Mouse (Mus musculus) layer of hippocampus, adult 9-11 months (tissue): ENCODE results near the gene Rtn4rl1.

Experiments
- DNase-seq: peaks from one replicate; pipeline ENCODE4 v3.0.0; 2022

Gene Rtn4rl1

GRCm38 (mm10) chr11:75220115-75220514 lies 26.5 kb downstream of the Rtn4rl1 start:
- peak; percentile 80 for DNase-seq

DNA sequence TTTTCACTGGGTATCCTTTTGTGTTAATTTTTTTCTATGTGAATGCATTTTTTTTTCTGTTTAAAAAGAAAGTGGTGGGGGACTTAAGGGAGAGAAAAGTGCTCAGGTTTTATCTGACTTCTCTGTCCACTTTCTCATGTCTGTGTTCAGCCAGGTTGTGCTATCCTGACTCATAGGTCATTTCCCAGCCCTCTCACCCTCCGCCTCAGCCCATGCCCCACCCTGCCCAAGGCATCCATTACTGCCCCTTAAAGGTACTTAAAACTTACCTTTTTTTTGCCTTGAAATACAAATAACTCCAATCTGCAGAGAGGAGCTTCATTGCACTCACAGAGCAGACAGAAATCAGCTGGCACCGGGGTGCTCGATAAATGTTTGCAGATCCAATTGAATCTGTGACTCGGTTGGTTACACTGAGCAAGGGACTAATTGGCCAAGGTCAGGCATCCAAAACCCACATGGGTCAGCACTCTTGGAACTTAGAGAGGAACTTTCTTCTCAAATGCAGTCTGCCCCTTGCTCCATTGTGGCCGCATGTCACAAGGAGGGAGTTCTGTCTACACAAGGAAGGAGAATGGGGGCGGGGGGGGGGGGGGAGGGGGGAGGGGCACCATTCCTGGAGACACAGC lies 27.0 kb downstream of the Rtn4rl1 start:
- no peak for DNase-seq

DNA sequence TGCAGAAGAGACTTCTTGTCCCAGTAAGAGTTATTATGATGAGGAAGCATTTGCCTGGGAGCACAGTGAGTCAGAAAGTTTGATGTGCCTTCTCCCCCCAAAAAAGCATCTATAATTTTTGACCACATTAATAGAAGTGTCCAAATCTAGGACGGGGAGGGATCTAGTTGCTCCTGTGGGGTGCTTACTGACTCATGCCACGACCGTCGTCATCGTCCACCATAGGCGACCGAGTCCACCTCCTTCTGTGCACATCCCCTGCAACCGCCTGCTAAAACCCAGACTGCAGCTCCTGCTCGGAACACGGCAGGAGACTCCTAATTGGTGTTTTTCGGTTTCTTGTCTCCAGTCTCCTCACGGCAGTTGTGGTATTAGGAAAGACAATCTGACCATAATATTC lies 30.5 kb downstream of the Rtn4rl1 start:
- DNase-seq, result no peak

GRCm38 (mm10) chr11:75224835-75225234 lies 31.3 kb downstream of the Rtn4rl1 start:
- DNase-seq, result no peak

DNA sequence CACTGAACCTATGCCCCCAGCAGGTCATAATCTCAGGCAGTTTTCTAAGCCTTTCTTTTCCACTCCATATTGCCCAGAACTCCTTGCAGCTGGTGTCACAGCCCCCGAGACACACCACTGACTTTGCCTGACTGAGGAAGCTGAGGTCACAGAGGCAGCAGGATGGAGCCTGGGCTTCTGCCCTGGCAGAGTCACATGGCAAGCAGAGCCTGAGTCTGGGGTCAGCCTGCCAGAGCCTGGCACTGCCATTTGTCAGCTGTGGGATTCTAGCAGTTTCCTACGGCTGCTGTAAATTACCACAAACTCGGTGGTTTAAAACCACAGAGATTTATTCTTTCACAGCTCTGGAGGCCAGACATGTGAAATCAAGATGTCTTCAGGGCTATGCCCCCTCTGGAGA lies 34.0 kb downstream of the Rtn4rl1 start:
- no peak for DNase-seq

- no peak for DNase-seq
These were observed 35.7 kb downstream of the Rtn4rl1 start for GRCm38 (mm10) chr11:75229289-75229688.

DNA sequence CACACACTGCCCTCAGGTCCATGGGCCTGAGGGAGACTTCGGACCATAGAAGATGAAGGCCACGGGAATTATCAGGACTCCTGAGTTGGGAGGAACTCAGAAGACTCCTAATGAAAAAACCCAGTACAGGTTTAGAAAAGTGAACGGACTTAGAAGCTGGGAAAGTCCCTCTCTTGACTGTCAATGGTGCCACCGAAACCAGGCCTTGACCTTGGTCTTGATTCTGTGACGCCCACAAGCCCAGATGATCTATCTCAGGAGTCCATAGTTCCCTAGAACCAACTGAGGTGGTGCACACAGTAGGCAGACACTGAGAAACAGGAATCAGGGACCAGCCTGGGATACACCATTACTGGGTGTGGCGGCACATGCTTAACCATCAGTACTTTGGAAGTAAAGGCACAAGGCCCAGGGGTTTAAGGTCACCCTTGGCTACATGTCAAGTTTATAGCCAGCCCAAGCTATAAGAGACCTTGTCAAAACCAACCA lies 36.7 kb downstream of the Rtn4rl1 start:
- DNase-seq, result no peak

GRCm38 (mm10) chr11:75231756-75232155 lies 38.2 kb downstream of the Rtn4rl1 start:
- peak; percentile 58 for DNase-seq

- no peak for DNase-seq
These were observed 38.9 kb downstream of the Rtn4rl1 start for GRCm38 (mm10) chr11:75232434-75232833.

- DNase-seq, result peak; percentile 45
These were observed 41.2 kb downstream of the Rtn4rl1 start for GRCm38 (mm10) chr11:75234745-75235144.

DNA sequence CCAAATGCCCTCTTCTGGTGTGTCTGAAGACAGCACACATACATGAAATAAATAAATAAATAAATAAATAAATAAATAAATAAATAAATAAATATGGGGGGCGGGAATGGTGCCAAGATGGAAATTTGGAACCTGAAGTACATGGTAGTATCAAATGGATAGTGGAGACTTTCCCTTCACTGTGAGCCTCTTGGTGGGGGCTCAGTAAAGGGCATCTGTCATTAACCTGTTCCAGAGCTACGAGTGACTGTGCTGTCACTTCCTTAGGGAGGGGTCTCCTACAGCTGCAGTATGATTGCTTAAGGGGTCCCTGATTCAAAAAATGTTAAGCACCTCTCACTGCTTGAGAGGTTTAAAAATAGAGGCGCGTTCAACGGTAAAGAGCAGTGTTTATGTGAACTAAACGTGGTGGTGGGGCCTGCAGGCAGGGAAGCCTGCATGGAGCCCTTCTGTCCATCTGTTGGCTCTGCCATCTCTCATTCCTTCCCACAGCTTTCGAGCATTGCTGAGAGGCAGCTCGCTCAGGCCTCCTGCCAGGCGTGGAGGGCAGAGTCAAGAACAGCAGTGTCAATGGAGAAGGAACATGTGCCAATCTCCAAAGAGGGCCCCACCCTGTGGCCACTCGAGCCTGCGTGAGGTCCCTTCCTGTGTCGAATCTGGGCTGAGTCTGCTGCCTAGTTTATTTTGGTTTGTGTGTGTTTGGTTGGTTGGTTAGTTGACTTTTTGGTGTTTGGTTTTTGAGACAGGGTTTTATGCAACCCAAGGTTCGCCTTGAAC lies 46.8 kb downstream of the Rtn4rl1 start:
- peak; percentile 30 for DNase-seq

GRCm38 (mm10) chr11:75242710-75243255 lies 49.2 kb downstream of the Rtn4rl1 start:
- peak; percentile 19 for DNase-seq

GRCm38 (mm10) chr11:75244368-75245275 lies 51.0 kb downstream of the Rtn4rl1 start:
- no peak for DNase-seq

GRCm38 (mm10) chr11:75245372-75246330 lies 52.1 kb downstream of the Rtn4rl1 start:
- no peak for DNase-seq

DNA sequence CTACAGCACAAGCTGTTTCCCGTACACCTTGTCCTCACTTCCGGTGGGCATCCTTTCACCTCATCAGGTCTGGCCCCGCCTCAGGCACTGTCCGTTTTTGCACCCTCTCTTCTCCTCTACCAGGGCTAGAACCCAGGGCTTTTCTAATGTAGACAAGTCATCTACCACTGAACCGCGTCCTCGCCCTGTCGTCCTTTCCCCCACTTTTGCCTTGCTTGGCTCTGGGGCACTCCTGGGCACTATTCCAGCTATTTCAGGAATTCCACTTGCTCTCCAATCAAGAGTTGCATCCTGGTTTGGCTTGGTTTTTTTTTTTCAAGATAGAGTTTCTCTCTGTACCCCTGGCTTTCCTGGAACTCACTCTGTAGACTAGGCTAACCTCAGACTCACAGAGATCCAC lies 53.0 kb downstream of the Rtn4rl1 start:
- DNase-seq, result no peak

- no peak for DNase-seq
These were observed 53.7 kb downstream of the Rtn4rl1 start for GRCm38 (mm10) chr11:75247137-75247730.

GRCm38 (mm10) chr11:75249588-75249987 lies 56.0 kb downstream of the Rtn4rl1 start:
- DNase-seq, result no peak

DNA sequence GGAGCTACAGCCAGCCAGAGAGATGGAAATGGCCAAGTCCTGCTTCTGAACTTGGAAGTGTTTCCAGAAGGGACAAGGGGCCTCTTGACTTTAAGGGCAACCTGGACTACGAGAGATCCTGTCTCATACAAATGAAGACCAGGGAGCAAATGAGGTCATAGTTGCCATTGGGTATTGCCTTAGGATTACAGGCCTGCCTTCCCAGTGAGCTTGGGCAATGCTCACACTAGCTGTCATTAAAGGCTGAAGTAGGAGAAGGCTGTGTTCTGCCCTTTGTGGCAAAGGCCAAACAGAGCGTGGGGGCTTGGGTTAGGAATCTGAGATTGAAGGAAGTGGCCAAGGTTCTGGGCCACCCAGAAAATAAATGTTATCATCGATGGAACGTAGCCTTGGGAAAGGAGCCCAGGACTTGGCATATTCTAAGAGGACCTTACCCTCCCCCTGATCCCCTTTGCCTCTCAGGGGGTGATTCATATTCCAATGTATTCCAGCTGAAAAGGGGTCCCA lies 57.5 kb downstream of the Rtn4rl1 start:
- no peak for DNase-seq

- DNase-seq, result no peak
These were observed 58.0 kb downstream of the Rtn4rl1 start for GRCm38 (mm10) chr11:75251557-75252070.

DNA sequence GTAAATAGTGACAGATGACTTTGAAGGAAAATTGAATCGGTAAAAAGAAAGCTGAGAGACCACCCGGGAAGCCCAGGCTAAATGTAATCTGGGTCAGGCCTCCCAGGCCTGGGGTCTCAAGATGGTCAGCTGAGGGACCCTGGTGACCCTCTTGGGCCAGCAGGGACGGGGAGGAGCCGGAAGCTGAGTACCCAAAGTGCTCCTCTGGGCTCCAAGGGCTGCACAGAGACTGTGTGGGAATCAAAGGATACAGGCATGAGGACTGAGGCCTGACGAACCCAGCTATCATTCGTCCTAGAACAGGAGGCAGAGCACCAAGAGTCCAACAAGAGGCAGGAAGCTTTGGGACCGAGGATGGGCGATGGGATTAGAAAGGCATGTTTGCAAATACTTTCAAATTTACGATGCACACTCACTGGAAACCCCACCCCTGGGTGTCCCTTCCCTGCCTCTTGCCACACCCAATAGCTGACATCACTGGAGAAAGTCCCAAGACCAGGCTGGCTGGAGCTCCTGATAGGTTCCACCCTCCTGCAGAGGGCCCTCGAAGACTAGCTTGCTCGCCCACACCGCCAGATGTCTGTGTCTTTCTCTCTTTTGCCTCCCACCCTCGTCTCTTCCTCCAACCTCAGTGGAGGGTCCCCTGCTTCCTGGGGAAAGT lies 60.8 kb downstream of the Rtn4rl1 start:
- DNase-seq, result peak; percentile 71
